Mouse (Mus musculus): ENCODE results near the gene Plekhb2.

GRCm38 (mm10) chr1:34896898-34897297, 47.1 kb downstream of the Plekhb2 start:
- TF ChIP-seq CTCF (IDR thresholded peaks at IDR 0.05; ENCODE audit: borderline replicate concordance, insufficient read depth, low read length) = peak; percentile 33; the same call in 1 of the 2 replicates
- no peak for TF ChIP-seq POLR2A (IDR thresholded peaks at IDR 0.05; ENCODE audit: low read depth, low read length)
